Mouse (Mus musculus): ENCODE data around the gene Spin1. TPM values are rescaled to one million over a fixed set of nuclear protein-coding genes. Genes with fewer than 3 reads are reported as not detected.

Spin1 gene
- total and polyA plus RNA-seq, 3 experiments, result 16.6 to 47.3 (median 23.7) TPM

GRCm38 (mm10) chr13:51155178-51156013, 54.7 kb downstream of the Spin1 start:
- no peak for DNase-seq (ENCODE audit: low read depth, low spot score)
- 0 out of 4 replicates have a peak, but pooled peaks cover 0 to 2% of the 10 kb centered on the region in 2 experiments for H3K4me1 ChIP-seq (ENCODE audit: control insufficient read depth in 1 of 2, insufficient read depth in 2 of 2, low read length in 2 of 2)
- no peak for TF ChIP-seq CHD1 (IDR thresholded peaks at IDR 0.05; ENCODE audit: low read depth, low read length)
- H3K27me3 ChIP-seq (ENCODE audit: control insufficient read depth in 1 of 2, insufficient read depth in 2 of 2, low read length in 2 of 2), result no peaks in the 10 kb centered on the region
- no peaks in the 10 kb centered on the region for H3K79me2 ChIP-seq (ENCODE audit: control insufficient read depth, insufficient read depth, low read length, poor library complexity)
- no peak overlapping the region for H3K27ac ChIP-seq (ENCODE audit: control insufficient read depth, low read depth, low read length)
- no peak overlapping the region for H3K9ac ChIP-seq (ENCODE audit: control insufficient read depth, low read depth, low read length, poor library complexity, severe bottlenecking)
- H3K9me3 ChIP-seq (replicated peaks; ENCODE audit: insufficient read depth, low read length), result no peaks in the 10 kb centered on the region
- no peaks in the 10 kb centered on the region for H3K36me3 ChIP-seq (ENCODE audit: control insufficient read depth in 1 of 2, insufficient read depth in 2 of 2, low read length in 2 of 2)
- H3K4me3 ChIP-seq (ENCODE audit: control insufficient read depth in 1 of 2, insufficient read depth in 1 of 2, low read depth in 2 of 2, low read length in 2 of 2), result no peak overlapping the region

GRCm38 (mm10) chr13:51156014-51156386, 55.3 kb downstream of the Spin1 start:
- no peaks in the 10 kb centered on the region for H3K36me3 ChIP-seq (ENCODE audit: control insufficient read depth in 1 of 2, insufficient read depth in 2 of 2, low read length in 2 of 2)
- no peaks in the 10 kb centered on the region for H3K27me3 ChIP-seq (ENCODE audit: control insufficient read depth in 1 of 2, insufficient read depth in 2 of 2, low read length in 2 of 2)

GRCm38 (mm10) chr13:51157291-51157690, 56.6 kb downstream of the Spin1 start:
- no peak overlapping the region for H3K4me3 ChIP-seq (ENCODE audit: control insufficient read depth in 1 of 2, insufficient read depth in 1 of 2, low read depth in 2 of 2, low read length in 2 of 2)
- H3K36me3 ChIP-seq (ENCODE audit: control insufficient read depth in 1 of 2, insufficient read depth in 2 of 2, low read length in 2 of 2), result no peaks in the 10 kb centered on the region
- no peaks in the 10 kb centered on the region for H3K9me3 ChIP-seq (replicated peaks; ENCODE audit: insufficient read depth, low read length)
- DNase-seq (ENCODE audit: low read depth, low spot score), result peak; percentile 15
- H3K4me1 ChIP-seq (ENCODE audit: control insufficient read depth in 1 of 2, insufficient read depth in 2 of 2, low read length in 2 of 2), result 0 out of 4 replicates have a peak, but pooled peaks cover 0 to 2% of the 10 kb centered on the region in 2 experiments
- no peaks in the 10 kb centered on the region for H3K79me2 ChIP-seq (ENCODE audit: control insufficient read depth, insufficient read depth, low read length, poor library complexity)
- H3K9ac ChIP-seq (ENCODE audit: control insufficient read depth, low read depth, low read length, poor library complexity, severe bottlenecking), result no peak overlapping the region
- TF ChIP-seq BHLHE40 (IDR thresholded peaks at IDR 0.05; ENCODE audit: borderline replicate concordance, low read depth, low read length), result no peak
- TF ChIP-seq ZNF384 (IDR thresholded peaks at IDR 0.05; ENCODE audit: low read depth, low read length), result peak; percentile 72
- H3K27ac ChIP-seq (ENCODE audit: control insufficient read depth, low read depth, low read length), result no peak overlapping the region
- H3K27me3 ChIP-seq (ENCODE audit: control insufficient read depth in 1 of 2, insufficient read depth in 2 of 2, low read length in 2 of 2), result no peaks in the 10 kb centered on the region

More at GRCm38 (mm10) chr13:51156014-51156386, 55.3 kb downstream of the Spin1 start:
- no peak overlapping the region for H3K27ac ChIP-seq (ENCODE audit: control insufficient read depth, low read depth, low read length)
- no peak overlapping the region for H3K9ac ChIP-seq (ENCODE audit: control insufficient read depth, low read depth, low read length, poor library complexity, severe bottlenecking)
- no peaks in the 10 kb centered on the region for H3K9me3 ChIP-seq (replicated peaks; ENCODE audit: insufficient read depth, low read length)
- H3K4me1 ChIP-seq (ENCODE audit: control insufficient read depth in 1 of 2, insufficient read depth in 2 of 2, low read length in 2 of 2), result 0 out of 4 replicates have a peak, but pooled peaks cover 0 to 2% of the 10 kb centered on the region in 2 experiments
- no peak overlapping the region for H3K4me3 ChIP-seq (ENCODE audit: control insufficient read depth in 1 of 2, insufficient read depth in 1 of 2, low read depth in 2 of 2, low read length in 2 of 2)
- DNase-seq (ENCODE audit: low read depth, low spot score), result no peak
- TF ChIP-seq BHLHE40 (IDR thresholded peaks at IDR 0.05; ENCODE audit: borderline replicate concordance, low read depth, low read length), result no peak
- TF ChIP-seq MEF2A (IDR thresholded peaks at IDR 0.05; ENCODE audit: extremely low read depth, insufficient replicate concordance, low read depth, low read length, poor library complexity, severe bottlenecking), result no peak
- no peak for TF ChIP-seq HCFC1 (IDR thresholded peaks at IDR 0.05; ENCODE audit: low read depth, low read length)
- no peak for TF ChIP-seq MAFK (IDR thresholded peaks at IDR 0.05; ENCODE audit: borderline replicate concordance, low read depth, low read length)
- TF ChIP-seq MYC (IDR thresholded peaks at IDR 0.05; ENCODE audit: low read depth, low read length), result no peak
- TF ChIP-seq TBP (IDR thresholded peaks at IDR 0.05; ENCODE audit: low read depth, low read length), result no peak
- TF ChIP-seq RAD21 (IDR thresholded peaks at IDR 0.05; ENCODE audit: low read depth, low read length), result no peak
- no peak for TF ChIP-seq GATA1 (IDR thresholded peaks at IDR 0.05; ENCODE audit: low read depth, low read length)
- no peak for TF ChIP-seq MYB (IDR thresholded peaks at IDR 0.05; ENCODE audit: low read depth, low read length)
- TF ChIP-seq TAL1 (IDR thresholded peaks at IDR 0.05; ENCODE audit: low read length), result no peak
- TF ChIP-seq UBTF (IDR thresholded peaks at IDR 0.05; ENCODE audit: borderline replicate concordance, insufficient read depth, low read depth, low read length), result no peak
- no peak for TF ChIP-seq NRF1 (IDR thresholded peaks at IDR 0.05; ENCODE audit: insufficient read depth, low read depth, low read length, poor library complexity, severe bottlenecking)
- TF ChIP-seq MAZ (IDR thresholded peaks at IDR 0.05; ENCODE audit: low read depth, low read length), result no peak
- no peak for TF ChIP-seq KAT2A (conservative IDR thresholded peaks at IDR 0.05; ENCODE audit: low read depth, low read length)
- TF ChIP-seq POLR2AphosphoS5 (IDR thresholded peaks at IDR 0.05; ENCODE audit: borderline replicate concordance, low read depth, low read length), result no peak
- no peak for TF ChIP-seq POLR2A (IDR thresholded peaks at IDR 0.05; ENCODE audit: control insufficient read depth in 1 of 2, insufficient read depth in 1 of 2, low read depth in 1 of 2, low read length in 2 of 2, poor library complexity in 1 of 2)
- TF ChIP-seq ZMIZ1 (IDR thresholded peaks at IDR 0.05; ENCODE audit: low read depth, low read length), result no peak
- TF ChIP-seq ZC3H11A (IDR thresholded peaks at IDR 0.05; ENCODE audit: low read depth, low read length), result no peak
- TF ChIP-seq EP300 (IDR thresholded peaks at IDR 0.05; ENCODE audit: low read depth in 1 of 2, low read length in 2 of 2), result no peak
- TF ChIP-seq CHD2 (IDR thresholded peaks at IDR 0.05; ENCODE audit: low read length), result no peak
- no peaks in the 10 kb centered on the region for H3K79me2 ChIP-seq (ENCODE audit: control insufficient read depth, insufficient read depth, low read length, poor library complexity)

Data from MEL (cell line).